Mouse (Mus musculus) hindbrain, embryonic 16.5 days (tissue): ENCODE data around the gene Slc9a3r2. TPM values are rescaled to one million over a fixed set of nuclear protein-coding genes. Genes with fewer than 3 reads are reported as not detected.

Experiments
- ATAC-seq: fragments of 200-750 bp; cut with Nextera tagmentation; 2 replicates; pipeline ENCODE4 v1.8.0; 2017; ENCODE audit warnings: moderate TSS enrichment, moderate library complexity
- H3K27ac ChIP-seq: fragments of 300-500 bp; sonication (generic); 2 replicates; pipeline ENCODE4 v1.5.1; 2014; ENCODE audit warnings: low read depth, mild to moderate bottlenecking, control low read depth, low read length, moderate library complexity
- H3K27me3 ChIP-seq: fragments of 300-500 bp; sonication (generic); replicated peaks from 2 replicates; pipeline ENCODE4 v1.6.1; 2014; ENCODE audit warnings: low read length; ENCODE audit not compliant: control insufficient read depth, insufficient read depth
- H3K36me3 ChIP-seq: fragments of 300-500 bp; sonication (generic); 2 replicates; pipeline ENCODE4 v1.6.1; 2014; ENCODE audit warnings: mild to moderate bottlenecking, low read length, moderate library complexity, mixed read lengths; ENCODE audit not compliant: control insufficient read depth, insufficient read depth
- H3K4me1 ChIP-seq: fragments of 300-500 bp; sonication (generic); 2 replicates; pipeline ENCODE4 v1.6.1; 2014; ENCODE audit warnings: low read depth, low read length; ENCODE audit not compliant: control insufficient read depth, insufficient read depth
- H3K4me2 ChIP-seq: fragments of 300-500 bp; sonication (generic); 2 replicates; pipeline ENCODE4 v1.6.1; 2014; ENCODE audit warnings: mild to moderate bottlenecking, low read length, control low read depth, moderate library complexity
- H3K4me3 ChIP-seq: fragments of 300-500 bp; sonication (generic); 2 replicates; pipeline ENCODE4 v1.5.1; 2014; ENCODE audit warnings: mild to moderate bottlenecking, low read length, control low read depth, moderate library complexity
- H3K9ac ChIP-seq: fragments of 300-500 bp; sonication (generic); 2 replicates; pipeline ENCODE4 v1.6.1; 2014; ENCODE audit warnings: low read depth, mild to moderate bottlenecking, control low read depth, low read length, moderate library complexity
- H3K9me3 ChIP-seq: fragments of 300-500 bp; sonication (generic); 2 replicates; pipeline ENCODE4 v1.6.1; 2014; ENCODE audit warnings: mild to moderate bottlenecking, low read length, moderate library complexity; ENCODE audit not compliant: control insufficient read depth
- WGBS: fragments of 180-500 bp; shearing (Covaris S2); extraction: QIAGEN DNeasy Blood & Tissue Kit; methylation state at CpG from one replicate; pipeline ENCODE4 v1.1.7; 2014; 5-methylcytosine and 5-hydroxymethylcytosine counted together
- polyA plus RNA-seq: library from polyadenylated mRNA; unstranded; fragments of >200 nt; fragmentation: Nextera tagmentation; extraction: Ambion mirVana; gene quantifications from 2 replicates; pipeline ENCODE4 v1.2.1, GENCODE M21; 2015

Slc9a3r2 gene
- polyA plus RNA-seq, 1 experiment from 2014 or later, result 60.8 TPM

- ATAC-seq, result no peak; the same call in 1 of the 2 replicates
- Histone ChIP-seq H3K9ac (peak overlapping the region; percentile 52), H3K36me3 (peaks cover 16% of the 10 kb centered on the region), H3K9me3 (no peaks in the 10 kb centered on the region), H3K4me1 (peaks cover 29% of the 10 kb centered on the region), H3K4me2 (peak overlapping the region; percentile 72), H3K27ac (no peak overlapping the region), H3K4me3 (peak overlapping the region; percentile 39), H3K27me3 (peaks cover 4% of the 10 kb centered on the region; the same call in 1 of the 2 replicates)
- 19% methylated on average over 23 of the region's 23 CpGs for WGBS
These were observed 37.5 kb upstream of the Slc9a3r2 start for GRCm38 (mm10) chr17:24687599-24687998.

GRCm38 (mm10) chr17:24687146-24687595 is 37.0 kb upstream of the Slc9a3r2 start:
- Histone ChIP-seq H3K4me3 (peak overlapping the region; percentile 39), H3K27me3 (peaks cover 4% of the 10 kb centered on the region; the same call in 1 of the 2 replicates), H3K4me2 (peak overlapping the region; percentile 72), H3K36me3 (peaks cover 14% of the 10 kb centered on the region; the same call in 1 of the 2 replicates), H3K9me3 (no peaks in the 10 kb centered on the region), H3K27ac (no peak overlapping the region), H3K9ac (peak overlapping the region; percentile 52), H3K4me1 (peaks cover 29% of the 10 kb centered on the region)
- 2% methylated on average over 25 of the region's 25 CpGs for WGBS
- ATAC-seq, result peak; percentile 26

GRCm38 (mm10) chr17:24686514-24686913 is 36.4 kb upstream of the Slc9a3r2 start:
- peaks cover 29% of the 10 kb centered on the region for H3K4me1 ChIP-seq
- H3K9me3 ChIP-seq, result no peaks in the 10 kb centered on the region
- no peak overlapping the region for H3K27ac ChIP-seq
- peaks cover 15% of the 10 kb centered on the region; the same call in 1 of the 2 replicates for H3K36me3 ChIP-seq
- WGBS, result 39% methylated on average over 16 of the region's 16 CpGs
- H3K4me2 ChIP-seq, result no peak overlapping the region
- H3K9ac ChIP-seq, result no peak overlapping the region
- peaks cover 4% of the 10 kb centered on the region; the same call in 1 of the 2 replicates for H3K27me3 ChIP-seq
- H3K4me3 ChIP-seq, result no peak overlapping the region
- no peak for ATAC-seq

GRCm38 (mm10) chr17:24677500-24678080 is 27.5 kb upstream of the Slc9a3r2 start:
- WGBS, result 94% methylated on average over 24 of the region's 24 CpGs
- Histone ChIP-seq H3K27me3 (no peaks in the 10 kb centered on the region), H3K36me3 (peaks cover 27% of the 10 kb centered on the region), H3K9me3 (no peaks in the 10 kb centered on the region), H3K27ac (no peak overlapping the region), H3K4me1 (no peaks in the 10 kb centered on the region; the same call in 1 of the 2 replicates), H3K4me3 (no peak overlapping the region), H3K9ac (no peak overlapping the region), H3K4me2 (no peak overlapping the region)
- no peak; the same call in 1 of the 2 replicates for ATAC-seq

DNA sequence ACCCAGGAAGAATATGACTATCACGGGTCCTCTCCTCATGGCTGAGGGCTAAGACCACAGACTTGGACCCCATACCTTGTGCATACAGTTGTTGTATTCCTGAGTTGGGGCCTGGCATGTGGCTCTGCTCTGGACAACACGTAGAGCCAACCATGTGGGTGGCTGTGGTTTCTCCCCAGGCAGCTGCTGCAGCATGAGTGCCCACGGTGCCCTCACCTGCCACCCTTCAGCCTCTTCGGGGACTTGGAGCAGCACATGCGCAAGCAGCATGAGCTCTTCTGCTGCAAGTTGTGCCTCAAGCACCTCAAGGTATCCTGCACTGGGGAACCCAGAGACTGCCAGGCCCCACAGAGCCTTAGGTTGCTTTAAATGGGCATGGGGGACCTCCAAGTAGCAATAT is 26.8 kb upstream of the Slc9a3r2 start:
- H3K27ac ChIP-seq, result no peak overlapping the region
- no peak for ATAC-seq
- no peak overlapping the region for H3K4me2 ChIP-seq
- H3K27me3 ChIP-seq, result no peaks in the 10 kb centered on the region
- peaks cover 6% of the 10 kb centered on the region for H3K4me1 ChIP-seq
- peaks cover 27% of the 10 kb centered on the region for H3K36me3 ChIP-seq
- 93% methylated on average over 5 of the region's 5 CpGs for WGBS
- H3K4me3 ChIP-seq, result no peak overlapping the region
- no peak overlapping the region for H3K9ac ChIP-seq
- no peaks in the 10 kb centered on the region for H3K9me3 ChIP-seq

DNA sequence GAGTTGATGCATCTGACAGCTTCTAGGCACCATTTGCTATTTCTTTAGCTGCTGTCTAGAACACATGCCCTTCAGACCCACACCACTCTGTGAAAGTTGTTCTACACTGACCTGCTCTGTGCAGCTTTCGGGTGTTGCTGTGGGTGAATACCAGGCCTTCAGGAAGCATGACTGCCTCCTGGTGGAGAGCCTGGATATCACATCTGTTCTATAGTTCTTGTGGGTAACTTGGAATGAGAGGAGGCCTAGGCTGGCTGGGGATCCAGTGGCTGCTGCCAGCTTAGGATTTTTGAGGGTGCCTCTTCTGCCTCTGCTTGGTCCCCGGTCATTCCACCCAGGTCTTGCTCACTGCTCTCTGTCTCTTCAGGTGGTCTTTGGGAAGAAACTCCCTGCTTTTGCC is 26.1 kb upstream of the Slc9a3r2 start:
- Histone ChIP-seq H3K27ac (no peak overlapping the region), H3K9ac (no peak overlapping the region), H3K36me3 (peaks cover 22% of the 10 kb centered on the region), H3K4me2 (no peak overlapping the region), H3K27me3 (no peaks in the 10 kb centered on the region), H3K4me1 (peaks cover 13% of the 10 kb centered on the region), H3K4me3 (no peak overlapping the region), H3K9me3 (no peaks in the 10 kb centered on the region)
- 55% methylated on average over 2 of the region's 2 CpGs for WGBS
- no peak for ATAC-seq

DNA sequence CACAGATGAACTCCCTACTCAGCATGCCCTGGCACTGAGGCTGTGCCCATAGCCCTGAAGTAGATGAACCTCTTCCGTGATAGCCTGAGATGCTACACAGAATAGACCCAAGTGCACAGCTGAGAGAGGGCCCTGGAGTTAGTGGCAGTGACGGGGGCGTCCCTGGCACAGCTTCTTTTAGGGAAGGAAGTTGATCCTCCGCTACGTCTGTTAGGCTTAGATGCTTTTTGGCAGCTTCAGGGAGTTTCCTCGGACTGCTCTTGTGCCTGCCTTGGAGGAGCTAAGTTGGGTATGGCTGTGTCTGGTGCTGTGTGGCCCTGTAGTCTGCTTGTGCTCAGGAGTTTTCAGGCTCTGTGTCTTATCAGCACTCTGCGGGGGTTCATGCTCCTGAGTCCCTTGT is 24.1 kb upstream of the Slc9a3r2 start:
- Histone ChIP-seq H3K4me2 (no peak overlapping the region), H3K36me3 (peaks cover 10% of the 10 kb centered on the region), H3K9ac (no peak overlapping the region), H3K4me3 (no peak overlapping the region), H3K4me1 (peaks cover 23% of the 10 kb centered on the region), H3K27me3 (no peaks in the 10 kb centered on the region), H3K27ac (no peak overlapping the region), H3K9me3 (no peaks in the 10 kb centered on the region)
- WGBS, result 84% methylated on average over 7 of the region's 7 CpGs
- no peak for ATAC-seq

GRCm38 (mm10) chr17:24672141-24672540 is 22.0 kb upstream of the Slc9a3r2 start:
- Histone ChIP-seq H3K4me1 (peaks cover 26% of the 10 kb centered on the region), H3K36me3 (peaks cover 1% of the 10 kb centered on the region; the same call in 1 of the 2 replicates), H3K4me3 (no peak overlapping the region), H3K9me3 (no peaks in the 10 kb centered on the region), H3K4me2 (peak overlapping the region; percentile 22), H3K9ac (no peak overlapping the region), H3K27me3 (no peaks in the 10 kb centered on the region), H3K27ac (no peak overlapping the region)
- ATAC-seq, result no peak
- WGBS, result 40% methylated on average over 5 of the region's 5 CpGs

- Histone ChIP-seq H3K4me3 (no peak overlapping the region; the same call in 1 of the 2 replicates), H3K36me3 (no peaks in the 10 kb centered on the region), H3K9me3 (no peaks in the 10 kb centered on the region), H3K4me1 (peaks cover 26% of the 10 kb centered on the region), H3K9ac (no peak overlapping the region), H3K4me2 (peak overlapping the region; percentile 93), H3K27me3 (no peaks in the 10 kb centered on the region), H3K27ac (no peak overlapping the region)
- WGBS, result 67% methylated on average over 5 of the region's 5 CpGs
- ATAC-seq, result no peak
These were observed 21.2 kb upstream of the Slc9a3r2 start for GRCm38 (mm10) chr17:24671346-24671745.
